Mouse (Mus musculus) erythroblast, embryonic 14.5 days (primary cell): ENCODE data around the gene Rhot2.

Experiments used
- GATA1 ChIP-seq: IDR thresholded peaks from 2 replicates; pipeline ENCODE4 v1.6.1; 2012; ENCODE audit warnings: low read length, inconsistent platforms, mixed read lengths
- TAL1 ChIP-seq: IDR thresholded peaks from 3 replicates; pipeline ENCODE4 v1.6.1; 2012; ENCODE audit warnings: low read length, inconsistent platforms, mixed read lengths

DNA sequence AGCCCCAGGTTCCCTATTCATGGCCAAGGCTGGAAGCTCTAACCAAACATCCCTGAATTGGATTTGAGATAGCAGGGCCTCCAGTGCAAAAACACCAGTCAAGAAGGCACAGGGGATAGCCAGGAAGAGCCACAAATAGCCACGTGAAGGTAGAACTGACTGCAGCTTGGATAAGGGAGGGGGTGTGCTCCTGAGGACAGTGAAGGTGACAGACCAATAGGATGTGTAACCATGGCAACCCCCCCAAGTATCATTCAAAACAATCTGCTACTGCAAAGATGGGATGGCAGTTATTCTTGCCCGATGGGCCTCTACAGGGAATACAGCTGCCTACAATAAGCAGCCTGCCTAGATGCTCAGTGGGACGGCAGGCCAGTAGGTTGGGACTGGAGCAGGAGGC, 7.1 kb downstream of the Rhot2 start:
- no peak for TF ChIP-seq TAL1
- TF ChIP-seq GATA1: no peak
